Mouse (Mus musculus): ENCODE results near the gene Amh.
A peak's percentile ranks its signal among the peaks of the same experiment; 100 is the strongest.

DNA sequence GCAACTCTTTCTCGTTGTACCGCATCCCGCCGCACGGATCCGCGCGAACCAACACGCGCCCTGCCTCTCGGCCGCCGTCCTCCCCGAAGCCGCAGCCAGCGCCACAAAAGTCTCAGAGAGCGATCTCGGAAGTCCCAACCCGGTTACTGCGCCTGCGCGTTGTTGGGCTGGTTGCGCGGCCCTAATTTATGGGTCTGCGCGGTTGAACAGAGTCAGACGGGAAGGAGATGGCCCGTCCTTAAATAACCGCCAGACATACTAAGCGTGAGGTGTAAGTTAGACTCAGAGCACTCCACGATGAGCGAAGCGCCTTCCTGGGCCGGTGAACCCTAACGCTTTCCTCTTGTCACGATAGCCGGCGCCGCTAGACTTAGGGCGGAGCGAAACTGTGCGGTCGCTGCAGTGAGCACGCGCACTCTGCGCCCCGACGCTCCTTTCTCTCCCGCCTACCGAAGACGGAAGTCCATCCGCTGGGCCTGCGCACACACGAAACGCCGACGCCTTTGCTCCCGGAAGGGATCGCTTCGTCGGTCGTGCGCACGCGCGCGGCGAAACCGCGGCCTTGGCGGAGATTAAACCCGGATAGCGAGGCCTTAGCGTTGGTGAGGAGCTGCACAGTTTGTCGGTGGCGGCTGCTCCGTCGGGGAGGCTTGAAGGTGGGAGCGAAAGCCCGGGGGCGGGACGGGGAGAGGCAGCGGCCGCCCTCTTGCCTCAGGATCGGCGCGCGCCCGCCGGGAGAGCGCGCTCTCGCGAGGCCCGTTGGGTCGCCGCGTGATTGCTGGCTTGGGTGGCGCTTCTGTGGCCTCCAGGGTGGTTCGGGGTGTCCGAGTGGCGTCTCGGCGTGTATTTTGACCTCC is 6.7 kb upstream of the Amh start, which contains the start of the genes Sf3a2 and Plekhj1:
- TF ChIP-seq POLR2A (IDR thresholded peaks at IDR 0.05; ENCODE audit: insufficient read depth, low read depth, low read length) (peak; percentile 93), CTCF (IDR thresholded peaks at IDR 0.05) (peak; percentile 6; the same call in 1 of the 2 replicates)
